Mouse (Mus musculus) limb, embryonic 14.5 days (tissue): ENCODE data around the gene Sult2b1. TPM values are rescaled to one million over a fixed set of nuclear protein-coding genes. Genes with fewer than 3 reads are reported as not detected.

ENCODE experiments used
- ATAC-seq: fragments of 200-750 bp; cut with Nextera tagmentation; 2 replicates; pipeline ENCODE4 v1.8.0; 2017; ENCODE audit warnings: low read depth, moderate number of reproducible peaks, moderate TSS enrichment; ENCODE audit not compliant: low FRiP score
- DNase-seq: peaks from one replicate; pipeline ENCODE4 v3.0.0-alpha.2; 2015; ENCODE audit warnings: low spot score
- H3K27ac ChIP-seq: fragments of 300-500 bp; sonication (generic); replicated peaks from 2 replicates; pipeline ENCODE4 v1.5.1; 2014; ENCODE audit warnings: low read depth, mild to moderate bottlenecking, low read length, moderate library complexity, mixed read lengths
- H3K27me3 ChIP-seq: fragments of 300-500 bp; sonication (generic); 2 replicates; pipeline ENCODE4 v1.6.1; 2014; ENCODE audit warnings: low read length, mixed read lengths; ENCODE audit not compliant: control insufficient read depth, insufficient read depth
- H3K36me3 ChIP-seq: fragments of 300-500 bp; sonication (generic); 2 replicates; pipeline ENCODE4 v1.6.1; 2014; ENCODE audit warnings: mild to moderate bottlenecking, low read length, moderate library complexity, mixed read lengths; ENCODE audit not compliant: control insufficient read depth, insufficient read depth
- H3K4me1 ChIP-seq: fragments of 300-500 bp; sonication (generic); 2 replicates; pipeline ENCODE4 v1.6.1; 2014; ENCODE audit warnings: antibody characterized with exemption, low read length, mixed read lengths; ENCODE audit not compliant: control insufficient read depth, insufficient read depth
- H3K4me2 ChIP-seq: fragments of 300-500 bp; sonication (generic); replicated peaks from 2 replicates; pipeline ENCODE4 v1.6.1; 2014; ENCODE audit warnings: low read depth, mild to moderate bottlenecking, low read length, moderate library complexity; ENCODE audit not compliant: severe bottlenecking
- H3K4me3 ChIP-seq: fragments of 300-500 bp; sonication (generic); replicated peaks from 2 replicates; pipeline ENCODE4 v1.5.1; 2014; ENCODE audit warnings: low read length
- H3K9ac ChIP-seq: fragments of 300-500 bp; sonication (generic); 2 replicates; pipeline ENCODE4 v1.6.1; 2014; ENCODE audit warnings: mild to moderate bottlenecking, low read depth, low read length, moderate library complexity; ENCODE audit not compliant: severe bottlenecking
- H3K9me3 ChIP-seq: fragments of 300-500 bp; sonication (generic); 2 replicates; pipeline ENCODE4 v1.6.1; 2016; ENCODE audit warnings: low read length; ENCODE audit not compliant: control insufficient read depth
- POLR2A ChIP-seq: fragments of 200-500 bp; IDR thresholded peaks from 2 replicates; pipeline ENCODE4 v1.8.0; 2012; ENCODE audit warnings: inconsistent platforms, mild to moderate bottlenecking, moderate library complexity, borderline replicate concordance; ENCODE audit not compliant: insufficient read depth, insufficient read length; ENCODE audit errors: extremely low read depth
- WGBS: fragments of 180-500 bp; shearing (Covaris S2); extraction: QIAGEN DNeasy Blood & Tissue Kit; methylation state at CpG from one replicate; pipeline ENCODE4 v1.1.7; 2014; 5-methylcytosine and 5-hydroxymethylcytosine counted together
- polyA plus RNA-seq, 2 experiments: library from polyadenylated mRNA; depleted of rRNA in 1 of 2; stranded (reverse) in 1 of 2; unstranded in 1 of 2; fragments of >200 nt; fragmentation: Nextera tagmentation in 1 of 2; extraction: Ambion mirVana in 1 of 2; gene quantifications; 2 replicates each; pipeline versions ENCODE4 v1.2.1 to v1.2.3; 2012 to 2014

The Sult2b1 gene
- polyA plus RNA-seq, 2 experiments: 8.9 to 31.7 TPM

GRCm38 (mm10) chr7:45815984-45816351, 31.5 kb upstream of the Sult2b1 start:
- 64% methylated on average over 2 of the region's 2 CpGs for WGBS
- no peak for DNase-seq
- H3K27ac ChIP-seq: no peak overlapping the region
- peaks cover 21% of the 10 kb centered on the region for H3K36me3 ChIP-seq
- no peaks in the 10 kb centered on the region for H3K9me3 ChIP-seq
- peaks cover 18% of the 10 kb centered on the region for H3K4me1 ChIP-seq
- H3K4me3 ChIP-seq: no peak overlapping the region
- no peak for TF ChIP-seq POLR2A
- ATAC-seq: no peak
- H3K4me2 ChIP-seq: no peak overlapping the region
- H3K27me3 ChIP-seq: no peaks in the 10 kb centered on the region
- no peak overlapping the region for H3K9ac ChIP-seq

GRCm38 (mm10) chr7:45815323-45815983, 31.0 kb upstream of the Sult2b1 start:
- DNase-seq (no peak), ATAC-seq (no peak)
- peaks cover 26% of the 10 kb centered on the region for H3K36me3 ChIP-seq
- no peak for TF ChIP-seq POLR2A
- peaks cover 18% of the 10 kb centered on the region for H3K4me1 ChIP-seq
- 50% methylated on average over 10 of the region's 10 CpGs for WGBS
- H3K27ac ChIP-seq: no peak overlapping the region
- H3K9ac ChIP-seq: no peak overlapping the region
- H3K4me3 ChIP-seq: no peak overlapping the region
- no peaks in the 10 kb centered on the region for H3K9me3 ChIP-seq
- peak overlapping the region; percentile 39; the same call in 1 of the 2 replicates for H3K4me2 ChIP-seq
- no peaks in the 10 kb centered on the region for H3K27me3 ChIP-seq

GRCm38 (mm10) chr7:45814841-45815240, 30.4 kb upstream of the Sult2b1 start:
- Histone ChIP-seq H3K4me1 (peaks cover 18% of the 10 kb centered on the region), H3K4me3 (peak overlapping the region; percentile 22), H3K9me3 (no peaks in the 10 kb centered on the region), H3K9ac (no peak overlapping the region), H3K4me2 (peak overlapping the region; percentile 39), H3K36me3 (peaks cover 33% of the 10 kb centered on the region), H3K27me3 (no peaks in the 10 kb centered on the region), H3K27ac (0 out of 2 replicates have a peak overlapping the region, but pooled peaks have one; percentile 63)
- no peak for ATAC-seq
- WGBS: 4% methylated on average over 5 of the region's 5 CpGs
- no peak for TF ChIP-seq POLR2A
- DNase-seq: no peak

GRCm38 (mm10) chr7:45813787-45814779, 29.6 kb upstream of the Sult2b1 start, which contains the start of gene Cyth2:
Cyth2 (minus strand) TSS chr7:45814581.
- DNase-seq (peak; percentile 100), ATAC-seq (peak; percentile 98)
- peaks cover 40% of the 10 kb centered on the region for H3K36me3 ChIP-seq
- H3K9ac ChIP-seq: peak within 1 kb of the TSS; percentile 99
- H3K27ac ChIP-seq: peak within 1 kb of the TSS; percentile 99
- H3K4me1 ChIP-seq: peaks cover 18% of the 10 kb centered on the region
- H3K27me3 ChIP-seq: no peaks in the 10 kb centered on the region
- no peaks in the 10 kb centered on the region for H3K9me3 ChIP-seq
- H3K4me2 ChIP-seq: peak within 1 kb of the TSS; percentile 79
- under 1% methylated on average over 60 of the region's 92 CpGs for WGBS
- TF ChIP-seq POLR2A: peak; percentile 81; the same call in 1 of the 2 replicates
- peak within 1 kb of the TSS; percentile 90 for H3K4me3 ChIP-seq

GRCm38 (mm10) chr7:45812921-45813320, 28.5 kb upstream of the Sult2b1 start:
- no peak for ATAC-seq
- H3K36me3 ChIP-seq: peaks cover 52% of the 10 kb centered on the region

More at GRCm38 (mm10) chr7:45812921-45813320, 28.5 kb upstream of the Sult2b1 start:
- H3K9me3 ChIP-seq: no peaks in the 10 kb centered on the region
- H3K4me1 ChIP-seq: peaks cover 18% of the 10 kb centered on the region
- peak overlapping the region; percentile 99 for H3K9ac ChIP-seq
- peak overlapping the region; percentile 79 for H3K4me2 ChIP-seq
- H3K27me3 ChIP-seq: no peaks in the 10 kb centered on the region
- no peak for DNase-seq
- H3K27ac ChIP-seq: no peak overlapping the region; the same call in 1 of the 2 replicates
- 80% methylated on average over 8 of the region's 8 CpGs for WGBS
- no peak for TF ChIP-seq POLR2A
- H3K4me3 ChIP-seq: peak overlapping the region; percentile 90
